Mouse (Mus musculus): ENCODE results near the gene Lrrc2. TPM values are rescaled to one million over a fixed set of nuclear protein-coding genes. Genes with fewer than 3 reads are reported as not detected.

Lrrc2 gene
- total RNA-seq, 1 experiment: 20.2 TPM

DNA sequence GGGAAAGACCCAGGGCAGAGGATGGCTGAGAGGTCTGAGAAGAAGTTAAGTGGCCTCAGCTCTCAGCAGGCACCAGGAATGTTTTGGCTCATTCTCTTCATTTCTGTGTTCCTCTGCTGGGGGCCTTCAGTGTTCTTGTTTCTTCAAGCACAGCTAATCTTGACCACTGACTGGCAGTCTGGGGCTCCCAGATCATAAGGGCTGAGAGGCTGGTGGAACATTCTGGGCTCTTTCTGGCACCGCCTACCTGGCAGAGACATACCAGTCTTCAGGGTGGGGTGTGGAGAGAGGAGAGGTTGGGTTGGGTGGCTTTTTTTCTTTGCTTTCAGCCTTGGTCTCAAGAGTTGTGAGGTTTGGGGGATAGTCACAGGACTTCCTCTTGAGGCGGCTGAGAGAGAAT, 47.7 kb downstream of the Lrrc2 start:
- in situ Hi-C loops (cut with MboI; ENCODE audit: low sequenced_read_pairs in 2 of 2, unreplicated experiment in 2 of 2): no loop called here
- Histone ChIP-seq H3K36me3 (ENCODE audit: control insufficient read depth, insufficient read depth, low read length, poor library complexity, severe bottlenecking) (no peaks in the 10 kb centered on the region), H3K9me3 (ENCODE audit: control insufficient read depth, insufficient read depth, low read depth, low read length) (no peaks in the 10 kb centered on the region), H3K4me1 (ENCODE audit: control insufficient read depth in 2 of 2, insufficient read depth in 2 of 2, low read length in 2 of 2, poor library complexity in 1 of 2) (peaks cover 0 to 9% of the 10 kb centered on the region in 2 experiments; a peak in 2 of 4 replicates), H3K4me3 (ENCODE audit: insufficient read depth in 1 of 2, low read depth in 1 of 2, low read length in 2 of 2, poor library complexity in 1 of 2, severe bottlenecking in 1 of 2) (no peak overlapping the region), H3K9ac (ENCODE audit: insufficient read depth, low read depth, low read length, poor library complexity, severe bottlenecking) (no peak overlapping the region), H3K27ac (ENCODE audit: insufficient read depth, low read depth, low read length, poor library complexity, severe bottlenecking) (no peak overlapping the region)
- no peak for DNase-seq (ENCODE audit: low read depth, low spot score)
- TF ChIP-seq HCFC1 (IDR thresholded peaks at IDR 0.05; ENCODE audit: borderline replicate concordance, insufficient read depth, low read length) (no peak), ZNF384 (IDR thresholded peaks at IDR 0.05; ENCODE audit: low read depth, low read length) (no peak), CHD2 (IDR thresholded peaks at IDR 0.05; ENCODE audit: low read depth, low read length) (no peak), MAFK (IDR thresholded peaks at IDR 0.05; ENCODE audit: insufficient read depth, low read depth, low read length) (no peak), ZC3H11A (IDR thresholded peaks at IDR 0.05; ENCODE audit: borderline replicate concordance, low read depth, low read length) (no peak)

DNA sequence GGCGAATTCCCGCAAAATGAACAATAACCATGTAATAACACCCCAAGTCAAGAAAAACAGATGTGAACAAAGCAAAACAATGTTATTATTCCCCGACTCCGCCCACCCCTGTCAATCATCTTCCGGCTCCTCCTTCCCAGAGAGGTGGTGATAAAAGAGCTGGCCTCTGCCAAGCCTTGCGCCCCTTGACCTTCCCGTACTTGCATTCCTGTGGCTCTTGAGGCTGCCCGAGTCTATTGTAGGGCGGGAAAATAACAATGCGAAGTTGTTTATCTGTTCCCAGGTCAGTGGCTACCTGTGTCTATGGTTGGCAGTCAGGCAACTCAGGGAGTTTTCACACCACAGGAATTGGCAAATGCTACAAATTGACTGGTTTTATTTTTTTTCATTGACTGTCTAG, 48.5 kb downstream of the Lrrc2 start:
- Histone ChIP-seq H3K4me1 (ENCODE audit: control insufficient read depth in 2 of 2, insufficient read depth in 2 of 2, low read length in 2 of 2, poor library complexity in 1 of 2) (peaks cover 0 to 9% of the 10 kb centered on the region in 2 experiments; a peak in 2 of 4 replicates), H3K9me3 (ENCODE audit: control insufficient read depth, insufficient read depth, low read depth, low read length) (no peaks in the 10 kb centered on the region), H3K4me3 (ENCODE audit: insufficient read depth in 1 of 2, low read depth in 1 of 2, low read length in 2 of 2, poor library complexity in 1 of 2, severe bottlenecking in 1 of 2) (no peak overlapping the region), H3K27ac (ENCODE audit: insufficient read depth, low read depth, low read length, poor library complexity, severe bottlenecking) (no peak overlapping the region), H3K9ac (ENCODE audit: insufficient read depth, low read depth, low read length, poor library complexity, severe bottlenecking) (no peak overlapping the region), H3K36me3 (ENCODE audit: control insufficient read depth, insufficient read depth, low read length, poor library complexity, severe bottlenecking) (no peaks in the 10 kb centered on the region)
- DNase-seq (ENCODE audit: low read depth, low spot score): no peak
- in situ Hi-C loops (cut with MboI; ENCODE audit: low sequenced_read_pairs in 2 of 2, unreplicated experiment in 2 of 2): no loop called here
- TF ChIP-seq ZC3H11A (IDR thresholded peaks at IDR 0.05; ENCODE audit: borderline replicate concordance, low read depth, low read length) (no peak), CHD2 (IDR thresholded peaks at IDR 0.05; ENCODE audit: low read depth, low read length) (no peak)

DNA sequence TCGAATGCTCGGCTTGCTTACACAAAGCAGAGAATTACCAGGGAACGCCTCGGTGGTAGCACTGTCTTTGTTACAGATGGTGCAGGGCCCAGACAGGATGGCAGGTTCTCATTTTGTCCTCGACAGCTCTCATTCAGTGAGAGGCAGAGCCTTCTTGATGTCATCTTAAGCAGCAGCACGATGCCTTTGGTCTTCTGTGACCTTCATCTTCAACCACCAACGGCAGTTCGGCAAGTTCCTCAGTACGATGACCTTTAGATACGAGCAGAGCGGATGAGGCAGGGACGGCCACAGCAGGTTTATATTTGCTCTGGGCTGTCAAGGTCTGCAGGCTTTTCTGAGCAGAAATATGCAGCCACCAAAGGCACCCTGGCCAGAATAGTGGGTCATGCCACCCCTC, 50.3 kb downstream of the Lrrc2 start:
- Histone ChIP-seq H3K9me3 (ENCODE audit: control insufficient read depth, insufficient read depth, low read depth, low read length) (no peaks in the 10 kb centered on the region), H3K27ac (ENCODE audit: insufficient read depth, low read depth, low read length, poor library complexity, severe bottlenecking) (no peak overlapping the region), H3K36me3 (ENCODE audit: control insufficient read depth, insufficient read depth, low read length, poor library complexity, severe bottlenecking) (no peaks in the 10 kb centered on the region), H3K4me3 (ENCODE audit: insufficient read depth in 1 of 2, low read depth in 1 of 2, low read length in 2 of 2, poor library complexity in 1 of 2, severe bottlenecking in 1 of 2) (no peak overlapping the region), H3K4me1 (ENCODE audit: control insufficient read depth in 2 of 2, insufficient read depth in 2 of 2, low read length in 2 of 2, poor library complexity in 1 of 2) (peaks cover 0 to 4% of the 10 kb centered on the region in 2 experiments; a peak in 1 of 4 replicates), H3K9ac (ENCODE audit: insufficient read depth, low read depth, low read length, poor library complexity, severe bottlenecking) (no peak overlapping the region)
- in situ Hi-C loops (cut with MboI; ENCODE audit: low sequenced_read_pairs in 2 of 2, unreplicated experiment in 2 of 2): no loop called here
- TF ChIP-seq ZC3H11A (IDR thresholded peaks at IDR 0.05; ENCODE audit: borderline replicate concordance, low read depth, low read length) (no peak), CHD2 (IDR thresholded peaks at IDR 0.05; ENCODE audit: low read depth, low read length) (no peak), ZNF384 (IDR thresholded peaks at IDR 0.05; ENCODE audit: low read depth, low read length) (no peak), MAFK (IDR thresholded peaks at IDR 0.05; ENCODE audit: insufficient read depth, low read depth, low read length) (no peak), HCFC1 (IDR thresholded peaks at IDR 0.05; ENCODE audit: borderline replicate concordance, insufficient read depth, low read length) (no peak)
- no peak for DNase-seq (ENCODE audit: low read depth, low spot score)

DNA sequence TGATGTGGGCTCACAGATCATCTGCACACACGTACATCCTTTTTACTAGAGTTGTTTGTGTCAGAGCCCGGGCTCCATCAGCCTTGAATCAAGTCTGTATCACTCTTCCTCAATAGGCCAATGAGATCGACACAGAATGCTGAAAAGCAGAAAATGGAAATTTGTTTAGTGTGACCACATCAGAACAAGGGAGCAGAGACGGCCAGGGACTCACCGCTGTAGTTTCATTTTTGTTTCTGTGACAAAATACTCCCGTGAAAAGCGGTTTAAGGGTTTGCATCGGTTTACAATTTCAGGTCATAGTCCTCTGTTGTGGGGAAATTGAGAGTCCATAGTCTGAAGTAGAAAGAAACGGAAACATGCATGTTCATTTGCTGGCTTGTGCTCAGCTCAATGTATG, 51.9 kb downstream of the Lrrc2 start:
- peaks cover 0 to 2% of the 10 kb centered on the region in 2 experiments; a peak in 1 of 4 replicates for H3K4me1 ChIP-seq (ENCODE audit: control insufficient read depth in 2 of 2, insufficient read depth in 2 of 2, low read length in 2 of 2, poor library complexity in 1 of 2)
- no peak overlapping the region for H3K4me3 ChIP-seq (ENCODE audit: insufficient read depth in 1 of 2, low read depth in 1 of 2, low read length in 2 of 2, poor library complexity in 1 of 2, severe bottlenecking in 1 of 2)
- in situ Hi-C loops (cut with MboI; ENCODE audit: low sequenced_read_pairs in 2 of 2, unreplicated experiment in 2 of 2): no loop called here
- no peak for TF ChIP-seq ZNF384 (IDR thresholded peaks at IDR 0.05; ENCODE audit: low read depth, low read length)
- no peak for TF ChIP-seq CHD2 (IDR thresholded peaks at IDR 0.05; ENCODE audit: low read depth, low read length)
- no peak for TF ChIP-seq HCFC1 (IDR thresholded peaks at IDR 0.05; ENCODE audit: borderline replicate concordance, insufficient read depth, low read length)
- no peak for TF ChIP-seq MAFK (IDR thresholded peaks at IDR 0.05; ENCODE audit: insufficient read depth, low read depth, low read length)
- TF ChIP-seq ZC3H11A (IDR thresholded peaks at IDR 0.05; ENCODE audit: borderline replicate concordance, low read depth, low read length): no peak
- H3K36me3 ChIP-seq (ENCODE audit: control insufficient read depth, insufficient read depth, low read length, poor library complexity, severe bottlenecking): no peaks in the 10 kb centered on the region
- DNase-seq (ENCODE audit: low read depth, low spot score): no peak
- H3K27ac ChIP-seq (ENCODE audit: insufficient read depth, low read depth, low read length, poor library complexity, severe bottlenecking): no peak overlapping the region
- H3K9me3 ChIP-seq (ENCODE audit: control insufficient read depth, insufficient read depth, low read depth, low read length): no peaks in the 10 kb centered on the region
- H3K9ac ChIP-seq (ENCODE audit: insufficient read depth, low read depth, low read length, poor library complexity, severe bottlenecking): no peak overlapping the region

DNA sequence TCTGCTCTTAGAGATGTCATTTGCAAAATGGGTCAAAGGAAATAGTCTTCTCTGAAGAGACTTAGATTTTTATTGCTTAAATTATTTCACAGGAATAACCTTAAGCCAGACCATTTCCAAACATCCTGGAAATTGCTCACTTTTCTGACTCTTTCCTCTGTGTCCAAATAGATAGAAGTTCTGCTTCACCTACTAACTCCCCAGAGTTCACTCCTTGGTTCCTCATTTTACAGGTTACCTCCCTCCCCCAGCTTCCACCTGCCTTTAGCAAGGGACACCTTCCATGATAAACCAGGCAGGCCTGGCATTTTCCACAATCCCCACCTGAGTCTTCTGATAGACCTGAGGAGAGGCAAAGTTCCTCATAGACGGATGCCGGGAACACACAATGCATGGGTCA, 55.2 kb downstream of the Lrrc2 start:
- H3K4me1 ChIP-seq (ENCODE audit: control insufficient read depth in 2 of 2, insufficient read depth in 2 of 2, low read length in 2 of 2, poor library complexity in 1 of 2): peaks cover 2 to 8% of the 10 kb centered on the region in 2 experiments; a peak in 2 of 4 replicates
- in situ Hi-C loops (cut with MboI; ENCODE audit: low sequenced_read_pairs in 2 of 2, unreplicated experiment in 2 of 2): no loop called here
- no peak for DNase-seq (ENCODE audit: low read depth, low spot score)
- no peaks in the 10 kb centered on the region for H3K9me3 ChIP-seq (ENCODE audit: control insufficient read depth, insufficient read depth, low read depth, low read length)
- H3K4me3 ChIP-seq (ENCODE audit: insufficient read depth in 1 of 2, low read depth in 1 of 2, low read length in 2 of 2, poor library complexity in 1 of 2, severe bottlenecking in 1 of 2): no peak overlapping the region
- no peak for TF ChIP-seq HCFC1 (IDR thresholded peaks at IDR 0.05; ENCODE audit: borderline replicate concordance, insufficient read depth, low read length)
- TF ChIP-seq ZNF384 (IDR thresholded peaks at IDR 0.05; ENCODE audit: low read depth, low read length): no peak
- TF ChIP-seq MAFK (IDR thresholded peaks at IDR 0.05; ENCODE audit: insufficient read depth, low read depth, low read length): no peak
- H3K9ac ChIP-seq (ENCODE audit: insufficient read depth, low read depth, low read length, poor library complexity, severe bottlenecking): no peak overlapping the region
- H3K27ac ChIP-seq (ENCODE audit: insufficient read depth, low read depth, low read length, poor library complexity, severe bottlenecking): no peak overlapping the region
- no peaks in the 10 kb centered on the region for H3K36me3 ChIP-seq (ENCODE audit: control insufficient read depth, insufficient read depth, low read length, poor library complexity, severe bottlenecking)

Measured in ES-E14 (cell line).